Mouse (Mus musculus) neural tube, embryonic 14.5 days (tissue): Measurements from ENCODE around the gene Fes. TPM values are rescaled to one million over a fixed set of nuclear protein-coding genes. Genes with fewer than 3 reads are reported as not detected.
A peak's percentile ranks its signal among the peaks of the same experiment; 100 is the strongest.

ENCODE experiments used
- ATAC-seq: fragments of 200-750 bp; cut with Nextera tagmentation; 2 replicates; pipeline ENCODE4 v1.8.0; 2017; ENCODE audit warnings: low read depth, mild to moderate bottlenecking, moderate TSS enrichment, moderate library complexity
- H3K27ac ChIP-seq: fragments of 300-500 bp; sonication (generic); 2 replicates; pipeline ENCODE4 v1.5.1; 2014; ENCODE audit warnings: low read depth, mild to moderate bottlenecking, control low read depth, low read length, moderate library complexity, mixed read lengths
- H3K27me3 ChIP-seq: fragments of 300-500 bp; sonication (generic); 2 replicates; pipeline ENCODE4 v1.6.1; 2014; ENCODE audit warnings: low read length; ENCODE audit not compliant: control insufficient read depth, insufficient read depth
- H3K36me3 ChIP-seq: fragments of 300-500 bp; sonication (generic); 2 replicates; pipeline ENCODE4 v1.6.1; 2014; ENCODE audit warnings: low read length, mixed read lengths; ENCODE audit not compliant: control insufficient read depth, insufficient read depth
- H3K4me1 ChIP-seq: fragments of 300-500 bp; sonication (generic); 2 replicates; pipeline ENCODE4 v1.6.1; 2014; ENCODE audit warnings: low read length; ENCODE audit not compliant: control insufficient read depth, insufficient read depth
- H3K4me2 ChIP-seq: fragments of 300-500 bp; sonication (generic); 2 replicates; pipeline ENCODE4 v1.6.1; 2014; ENCODE audit warnings: mild to moderate bottlenecking, low read depth, low read length, control low read depth
- H3K4me3 ChIP-seq: fragments of 300-500 bp; sonication (generic); 2 replicates; pipeline ENCODE4 v1.5.1; 2014; ENCODE audit warnings: low read depth, low read length, control low read depth, mixed read lengths
- H3K9ac ChIP-seq: fragments of 300-500 bp; sonication (generic); replicated peaks from 2 replicates; pipeline ENCODE4 v1.6.1; 2014; ENCODE audit warnings: low read depth, mild to moderate bottlenecking, control low read depth, low read length, mixed read lengths
- H3K9me3 ChIP-seq: fragments of 300-500 bp; sonication (generic); 2 replicates; pipeline ENCODE4 v1.6.1; 2016; ENCODE audit warnings: low read length; ENCODE audit not compliant: control insufficient read depth
- WGBS: fragments of 180-500 bp; shearing (Covaris S2); extraction: QIAGEN DNeasy Blood & Tissue Kit; methylation state at CpG from one replicate; pipeline ENCODE4 v1.1.7; 2014; 5-methylcytosine and 5-hydroxymethylcytosine counted together
- polyA plus RNA-seq: library from polyadenylated mRNA; unstranded; fragments of >200 nt; fragmentation: Nextera tagmentation; extraction: Ambion mirVana; gene quantifications from 2 replicates; pipeline ENCODE4 v1.2.1, GENCODE M21; 2014

Gene Fes
- polyA plus RNA-seq = 2.2 and 6.0 TPM in 2 replicates

- no peaks in the 10 kb centered on the region for H3K4me1 ChIP-seq
- H3K27ac ChIP-seq = no peak within 1 kb of the TSS; the same call in 1 of the 2 replicates
- H3K4me2 ChIP-seq = peak within 1 kb of the TSS; percentile 28; the same call in 1 of the 2 replicates
- no peak for ATAC-seq
- no peaks in the 10 kb centered on the region for H3K27me3 ChIP-seq
- 12% methylated on average over 33 of the region's 33 CpGs for WGBS
- H3K36me3 ChIP-seq = peaks cover 29% of the 10 kb centered on the region
- H3K9me3 ChIP-seq = no peaks in the 10 kb centered on the region
- H3K9ac ChIP-seq = peak within 1 kb of the TSS; percentile 35
- H3K4me3 ChIP-seq = no peak within 1 kb of the TSS
Measured at GRCm38 (mm10) chr7:80387633-80388543, at the start of gene Fes. Gene Fes (minus strand): TSS chr7:80387946.

- WGBS = 92% methylated on average over 7 of the region's 7 CpGs
- no peak overlapping the region for H3K27ac ChIP-seq
- no peaks in the 10 kb centered on the region for H3K36me3 ChIP-seq
- H3K27me3 ChIP-seq = no peaks in the 10 kb centered on the region
- H3K9me3 ChIP-seq = no peaks in the 10 kb centered on the region
- H3K4me2 ChIP-seq = no peak overlapping the region
- no peak for ATAC-seq
- H3K9ac ChIP-seq = no peak overlapping the region
- no peaks in the 10 kb centered on the region for H3K4me1 ChIP-seq
- H3K4me3 ChIP-seq = no peak overlapping the region
Measured at GRCm38 (mm10) chr7:80436571-80436970, 48.8 kb upstream of the Fes start.

- H3K9ac ChIP-seq = no peak overlapping the region
- H3K27ac ChIP-seq = no peak overlapping the region
- H3K4me3 ChIP-seq = no peak overlapping the region
- no peaks in the 10 kb centered on the region for H3K36me3 ChIP-seq
- no peak for ATAC-seq
- H3K4me2 ChIP-seq = no peak overlapping the region
- WGBS = 87% methylated on average over 3 of the region's 3 CpGs
- H3K27me3 ChIP-seq = no peaks in the 10 kb centered on the region
- H3K4me1 ChIP-seq = no peaks in the 10 kb centered on the region
- no peaks in the 10 kb centered on the region for H3K9me3 ChIP-seq
Measured at GRCm38 (mm10) chr7:80435594-80435993, 47.8 kb upstream of the Fes start.

- Histone ChIP-seq H3K4me1 (no peaks in the 10 kb centered on the region), H3K27ac (no peak overlapping the region), H3K9me3 (no peaks in the 10 kb centered on the region), H3K36me3 (no peaks in the 10 kb centered on the region), H3K4me2 (no peak overlapping the region), H3K27me3 (no peaks in the 10 kb centered on the region), H3K4me3 (no peak overlapping the region), H3K9ac (no peak overlapping the region)
- WGBS = 93% methylated on average over 12 of the region's 12 CpGs
- ATAC-seq = no peak
Measured at GRCm38 (mm10) chr7:80429661-80430060, 41.9 kb upstream of the Fes start.

GRCm38 (mm10) chr7:80427730-80428129 lies 40.0 kb upstream of the Fes start:
- Histone ChIP-seq H3K27me3 (no peaks in the 10 kb centered on the region), H3K36me3 (no peaks in the 10 kb centered on the region), H3K27ac (no peak overlapping the region), H3K9me3 (no peaks in the 10 kb centered on the region), H3K9ac (no peak overlapping the region), H3K4me2 (no peak overlapping the region), H3K4me3 (no peak overlapping the region), H3K4me1 (no peaks in the 10 kb centered on the region)
- ATAC-seq = no peak
- 83% methylated on average over 5 of the region's 5 CpGs for WGBS

GRCm38 (mm10) chr7:80426363-80426762 lies 38.6 kb upstream of the Fes start:
- Histone ChIP-seq H3K4me2 (no peak overlapping the region), H3K4me1 (no peaks in the 10 kb centered on the region), H3K27ac (no peak overlapping the region), H3K36me3 (no peaks in the 10 kb centered on the region), H3K4me3 (no peak overlapping the region), H3K27me3 (no peaks in the 10 kb centered on the region), H3K9me3 (no peaks in the 10 kb centered on the region), H3K9ac (no peak overlapping the region)
- no peak for ATAC-seq
- 76% methylated on average over 7 of the region's 7 CpGs for WGBS

- no peak for ATAC-seq
- no peaks in the 10 kb centered on the region for H3K27me3 ChIP-seq
- no peaks in the 10 kb centered on the region for H3K4me1 ChIP-seq
- no peak overlapping the region for H3K9ac ChIP-seq
- H3K9me3 ChIP-seq = no peaks in the 10 kb centered on the region
- no peak overlapping the region for H3K4me2 ChIP-seq
- WGBS = 72% methylated on average over 6 of the region's 6 CpGs
- H3K4me3 ChIP-seq = no peak overlapping the region
- no peak overlapping the region for H3K27ac ChIP-seq
- H3K36me3 ChIP-seq = no peaks in the 10 kb centered on the region
Measured at GRCm38 (mm10) chr7:80424722-80425121, 37.0 kb upstream of the Fes start.

- ATAC-seq = no peak
- Histone ChIP-seq H3K9me3 (no peaks in the 10 kb centered on the region), H3K27ac (no peak overlapping the region), H3K36me3 (no peaks in the 10 kb centered on the region), H3K4me2 (no peak overlapping the region), H3K9ac (no peak overlapping the region), H3K27me3 (no peaks in the 10 kb centered on the region), H3K4me1 (no peaks in the 10 kb centered on the region), H3K4me3 (no peak overlapping the region)
- 32% methylated on average over 20 of the region's 20 CpGs for WGBS
Measured at GRCm38 (mm10) chr7:80422759-80423480, 35.2 kb upstream of the Fes start.

GRCm38 (mm10) chr7:80421576-80421975 lies 33.8 kb upstream of the Fes start:
- ATAC-seq = no peak

More at GRCm38 (mm10) chr7:80421576-80421975, 33.8 kb upstream of the Fes start:
- H3K27me3 ChIP-seq = no peaks in the 10 kb centered on the region
- no peak overlapping the region for H3K9ac ChIP-seq
- H3K9me3 ChIP-seq = no peaks in the 10 kb centered on the region
- H3K4me3 ChIP-seq = no peak overlapping the region
- no peak overlapping the region for H3K27ac ChIP-seq
- no peaks in the 10 kb centered on the region for H3K36me3 ChIP-seq
- no peak overlapping the region for H3K4me2 ChIP-seq
- 94% methylated on average over 6 of the region's 6 CpGs for WGBS
- no peaks in the 10 kb centered on the region for H3K4me1 ChIP-seq
